Mouse (Mus musculus): Measurements from ENCODE around the gene Emcn. TPM values are rescaled to one million over a fixed set of nuclear protein-coding genes. Genes with fewer than 3 reads are reported as not detected.

The Emcn gene
- polyA plus RNA-seq (2014; fragmentation: Illumina TruSeq; extraction: RNeasy Lipid Tissue Mini Kit (QIAGEN cat#74804); ENCODE audit: low read depth, low replicate concordance), result 392 TPM

GRCm38 (mm10) chr3:137340938-137341337 is at the start of gene Emcn:
Emcn (plus strand) TSS chr3:137341067.

